Mouse (Mus musculus): Measurements from ENCODE around the gene Olfr320. TPM values are rescaled to one million over a fixed set of nuclear protein-coding genes. Genes with fewer than 3 reads are reported as not detected.
"Not testable (repeated sequence)": the region's sequence is repeated elsewhere in the genome, so short reads cannot be mapped to it uniquely, and the experiment has no call there.

Gene Olfr320
- polyA plus RNA-seq, 1 experiment from 2014 or later = not detected

GRCm38 (mm10) chr11:58698862-58699261 lies 18.0 kb downstream of the Olfr320 start, which contains the start of gene Olfr319:
Gene Olfr319, plus strand, starts transcription at chr11:58699162.
- H3K36me3 ChIP-seq (ENCODE audit: insufficient read depth, low read length) = no peaks in the 10 kb centered on the region
- H3K9ac ChIP-seq (replicated peaks; ENCODE audit: low read depth) = no peak within 1 kb of the TSS
- H3K27me3 ChIP-seq (replicated peaks; ENCODE audit: insufficient read depth, low read length) = no peaks in the 10 kb centered on the region
- TF ChIP-seq EP300 (IDR thresholded peaks at IDR 0.05) (no peak), CTCF (IDR thresholded peaks at IDR 0.05) (no peak)
- WGBS = 84% methylated on average over 3 of the region's 3 CpGs
- H3K4me2 ChIP-seq (replicated peaks; ENCODE audit: low read depth, low read length) = no peak within 1 kb of the TSS
- no peak within 1 kb of the TSS for H3K4me3 ChIP-seq (ENCODE audit: low read depth, low read length)
- H3K4me1 ChIP-seq (ENCODE audit: insufficient read depth, low read depth, low read length) = no peaks in the 10 kb centered on the region
- H3K27ac ChIP-seq (ENCODE audit: low read length) = no peak within 1 kb of the TSS
- no peak for DNase-seq (ENCODE audit: low spot score)
- ATAC-seq = no peak
- no peaks in the 10 kb centered on the region for H3K9me3 ChIP-seq (ENCODE audit: low read length)

GRCm38 (mm10) chr11:58709086-58709485 lies 28.2 kb downstream of the Olfr320 start:
- Histone ChIP-seq H3K9me3 (ENCODE audit: low read length) (no peaks in the 10 kb centered on the region), H3K4me2 (replicated peaks; ENCODE audit: low read depth, low read length) (no peak overlapping the region), H3K27me3 (replicated peaks; ENCODE audit: insufficient read depth, low read length) (no peaks in the 10 kb centered on the region), H3K36me3 (ENCODE audit: insufficient read depth, low read length) (no peaks in the 10 kb centered on the region), H3K4me3 (ENCODE audit: low read depth, low read length) (no peak overlapping the region), H3K9ac (replicated peaks; ENCODE audit: low read depth) (no peak overlapping the region), H3K4me1 (ENCODE audit: insufficient read depth, low read depth, low read length) (no peaks in the 10 kb centered on the region), H3K27ac (ENCODE audit: low read length) (no peak overlapping the region)
- DNase-seq (ENCODE audit: low spot score) = no peak
- ATAC-seq = no peak
- WGBS = 73% methylated on average over 11 of the region's 11 CpGs
- TF ChIP-seq CTCF (IDR thresholded peaks at IDR 0.05) (no peak), EP300 (IDR thresholded peaks at IDR 0.05) (no peak)

GRCm38 (mm10) chr11:58717723-58718122 lies 36.8 kb downstream of the Olfr320 start:
- not testable (repeated sequence) for H3K27ac ChIP-seq (ENCODE audit: low read length); H3K36me3 ChIP-seq (ENCODE audit: insufficient read depth, low read length); H3K4me2 ChIP-seq (replicated peaks; ENCODE audit: low read depth, low read length); H3K9me3 ChIP-seq (ENCODE audit: low read length); ATAC-seq; H3K4me3 ChIP-seq (ENCODE audit: low read depth, low read length); H3K27me3 ChIP-seq (replicated peaks; ENCODE audit: insufficient read depth, low read length); DNase-seq (ENCODE audit: low spot score); H3K4me1 ChIP-seq (ENCODE audit: insufficient read depth, low read depth, low read length); H3K9ac ChIP-seq (replicated peaks; ENCODE audit: low read depth)
- 92% methylated on average over 6 of the region's 7 CpGs for WGBS

GRCm38 (mm10) chr11:58719701-58720100 lies 38.8 kb downstream of the Olfr320 start:
- 86% methylated on average over 4 of the region's 4 CpGs for WGBS
- ATAC-seq = no peak

GRCm38 (mm10) chr11:58723914-58724313 lies 43.0 kb downstream of the Olfr320 start, which contains the start of gene Olfr318:
Gene Olfr318, minus strand, starts transcription at chr11:58724014.
- TF ChIP-seq CTCF (IDR thresholded peaks at IDR 0.05) (no peak), EP300 (IDR thresholded peaks at IDR 0.05) (no peak)

More at GRCm38 (mm10) chr11:58719701-58720100, 38.8 kb downstream of the Olfr320 start:
- no peaks in the 10 kb centered on the region for H3K9me3 ChIP-seq (ENCODE audit: low read length)
- no peak for DNase-seq (ENCODE audit: low spot score)
- no peak for TF ChIP-seq CTCF (IDR thresholded peaks at IDR 0.05)
- no peak for TF ChIP-seq EP300 (IDR thresholded peaks at IDR 0.05)
- H3K36me3 ChIP-seq (ENCODE audit: insufficient read depth, low read length) = no peaks in the 10 kb centered on the region
- no peak overlapping the region for H3K4me2 ChIP-seq (replicated peaks; ENCODE audit: low read depth, low read length)
- no peaks in the 10 kb centered on the region for H3K4me1 ChIP-seq (ENCODE audit: insufficient read depth, low read depth, low read length)
- H3K27me3 ChIP-seq (replicated peaks; ENCODE audit: insufficient read depth, low read length) = no peaks in the 10 kb centered on the region
- H3K27ac ChIP-seq (ENCODE audit: low read length) = no peak overlapping the region
- no peak overlapping the region for H3K4me3 ChIP-seq (ENCODE audit: low read depth, low read length)
- H3K9ac ChIP-seq (replicated peaks; ENCODE audit: low read depth) = no peak overlapping the region

GRCm38 (mm10) chr11:58727896-58728650 lies 47.2 kb downstream of the Olfr320 start:
- not testable (repeated sequence) for H3K36me3 ChIP-seq (ENCODE audit: insufficient read depth, low read length); H3K4me1 ChIP-seq (ENCODE audit: insufficient read depth, low read depth, low read length); H3K27ac ChIP-seq (ENCODE audit: low read length); H3K4me2 ChIP-seq (replicated peaks; ENCODE audit: low read depth, low read length); DNase-seq (ENCODE audit: low spot score); H3K4me3 ChIP-seq (ENCODE audit: low read depth, low read length); H3K27me3 ChIP-seq (replicated peaks; ENCODE audit: insufficient read depth, low read length); H3K9ac ChIP-seq (replicated peaks; ENCODE audit: low read depth); H3K9me3 ChIP-seq (ENCODE audit: low read length); ATAC-seq
- WGBS = 76% methylated on average over 6 of the region's 6 CpGs

More at GRCm38 (mm10) chr11:58723914-58724313, 43.0 kb downstream of the Olfr320 start, which contains the start of gene Olfr318:
- Histone ChIP-seq H3K9me3 (ENCODE audit: low read length) (no peaks in the 10 kb centered on the region), H3K27me3 (replicated peaks; ENCODE audit: insufficient read depth, low read length) (no peaks in the 10 kb centered on the region), H3K36me3 (ENCODE audit: insufficient read depth, low read length) (no peaks in the 10 kb centered on the region), H3K9ac (replicated peaks; ENCODE audit: low read depth) (no peak within 1 kb of the TSS), H3K4me3 (ENCODE audit: low read depth, low read length) (no peak within 1 kb of the TSS), H3K27ac (ENCODE audit: low read length) (no peak within 1 kb of the TSS), H3K4me1 (ENCODE audit: insufficient read depth, low read depth, low read length) (no peaks in the 10 kb centered on the region), H3K4me2 (replicated peaks; ENCODE audit: low read depth, low read length) (no peak within 1 kb of the TSS)
- DNase-seq (ENCODE audit: low spot score) = no peak
- no peak for ATAC-seq

Data from lung, postnatal 0 days (tissue).